Mouse (Mus musculus): ENCODE results near the gene Ctnna2.

DNA sequence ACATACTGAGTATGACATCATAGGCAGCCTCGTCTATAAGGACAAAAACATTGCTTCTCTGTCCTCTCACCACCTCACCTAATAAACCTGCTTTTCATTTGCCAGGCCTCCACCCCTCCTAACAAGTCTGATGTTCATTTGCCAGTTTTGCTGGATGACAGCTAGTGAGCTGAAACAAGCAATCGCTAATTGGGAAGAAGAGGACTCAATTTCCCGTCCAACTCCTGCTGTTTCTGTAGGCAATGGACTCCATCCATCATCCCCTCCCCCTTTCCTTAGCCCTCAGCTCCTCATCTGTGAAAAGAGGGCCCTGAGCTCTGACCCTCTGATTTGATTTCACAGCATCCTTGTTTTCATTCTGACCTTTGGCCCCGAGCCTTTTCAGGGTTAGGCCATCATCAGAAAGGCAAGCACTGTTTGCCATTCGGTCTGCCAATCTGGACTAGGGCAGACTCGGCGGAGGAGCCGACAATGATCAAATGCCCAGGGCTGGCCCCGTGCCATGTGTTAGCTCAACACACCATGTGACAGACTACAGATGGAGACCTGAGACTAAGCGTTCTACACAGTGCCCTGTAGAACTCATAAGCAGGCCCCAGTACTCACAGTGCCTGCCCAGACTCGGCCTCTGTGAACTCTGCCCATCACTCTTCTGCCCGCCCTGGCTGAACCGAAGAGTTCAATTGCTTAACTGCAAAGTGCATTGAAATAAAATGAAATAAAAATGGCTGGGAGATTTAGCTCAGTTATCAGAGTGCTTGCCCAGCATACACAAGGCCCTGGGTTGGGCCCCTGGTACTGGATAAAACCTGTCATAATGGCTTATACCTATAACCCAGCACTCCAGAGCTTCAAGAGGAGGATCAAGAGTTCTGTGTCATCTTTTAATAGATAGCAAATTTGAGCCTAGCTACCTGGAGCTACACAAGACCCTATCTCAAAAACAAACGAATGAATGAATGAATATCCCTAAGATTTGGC is 903.8 kb downstream of the Ctnna2 start:
- TF ChIP-seq GATA1 (IDR thresholded peaks at IDR 0.05; ENCODE audit: borderline replicate concordance, low read length) (no peak), CTCF (IDR thresholded peaks at IDR 0.05; ENCODE audit: low read depth, low read length) (no peak)
